Mouse (Mus musculus): ENCODE results near the gene Col7a1. TPM values are rescaled to one million over a fixed set of nuclear protein-coding genes. Genes with fewer than 3 reads are reported as not detected.

The Col7a1 gene
- polyA plus RNA-seq, 1 experiment from 2014 or later = 1.3 TPM

MicroRNAs within 50 kb of the gene (microRNA counts, 519-probe panel; counts per million panel counts)
- not detected for microRNA mmu-miR-711

Small RNAs within 50 kb of the gene (microRNA-seq; reads per million reads assigned to microRNA genes)
- not detected for gene Mir711

Other genes starting within 250 kb of the Col7a1 start
- 27.2 and 31.0 TPM in 2 replicates for gene Ip6k2, start 169.8 kb upstream of the Col7a1 start, polyA plus RNA-seq (2015; fragmentation: Nextera tagmentation; extraction: Ambion mirVana)
- gene Nckipsd, start 145.2 kb upstream of the Col7a1 start, polyA plus RNA-seq (2015; fragmentation: Nextera tagmentation; extraction: Ambion mirVana) = 10.0 and 14.5 TPM in 2 replicates
- gene Celsr3, start 127.3 kb upstream of the Col7a1 start, polyA plus RNA-seq (2015; fragmentation: Nextera tagmentation; extraction: Ambion mirVana) = 0.05 and 0.13 TPM in 2 replicates
- gene Slc26a6, start 100.3 kb upstream of the Col7a1 start, polyA plus RNA-seq (2015; fragmentation: Nextera tagmentation; extraction: Ambion mirVana) = 7.6 and 7.8 TPM in 2 replicates
- gene Tmem89, start 39.0 kb upstream of the Col7a1 start, polyA plus RNA-seq (2015; fragmentation: Nextera tagmentation; extraction: Ambion mirVana) = not detected in 2 replicates
- 1,117 and 1,144 TPM in 2 replicates for gene Uqcrc1, start 17.0 kb upstream of the Col7a1 start, polyA plus RNA-seq (2015; fragmentation: Nextera tagmentation; extraction: Ambion mirVana)
- not detected in 2 replicates for gene Ucn2, start 32.4 kb downstream of the Col7a1 start, polyA plus RNA-seq (2015; fragmentation: Nextera tagmentation; extraction: Ambion mirVana)
- gene Pfkfb4, start 38.2 kb downstream of the Col7a1 start, polyA plus RNA-seq (2015; fragmentation: Nextera tagmentation; extraction: Ambion mirVana) = 3.1 and 4.8 TPM in 2 replicates
- 75.4 and 84.5 TPM in 2 replicates for gene Shisa5, start 85.0 kb downstream of the Col7a1 start, polyA plus RNA-seq (2015; fragmentation: Nextera tagmentation; extraction: Ambion mirVana)
- gene Trex1, start 106.1 kb downstream of the Col7a1 start, polyA plus RNA-seq (2015; fragmentation: Nextera tagmentation; extraction: Ambion mirVana) = 12.5 and 14.5 TPM in 2 replicates
- gene Atrip, start 120.5 kb downstream of the Col7a1 start, polyA plus RNA-seq (2015; fragmentation: Nextera tagmentation; extraction: Ambion mirVana) = 15.6 and 17.3 TPM in 2 replicates
- gene Ccdc51, start 128.9 kb downstream of the Col7a1 start, polyA plus RNA-seq (2015; fragmentation: Nextera tagmentation; extraction: Ambion mirVana) = 14.7 and 15.9 TPM in 2 replicates
- gene Tma7, start 129.0 kb downstream of the Col7a1 start, polyA plus RNA-seq (2015; fragmentation: Nextera tagmentation; extraction: Ambion mirVana) = 414 and 431 TPM in 2 replicates
- gene Plxnb1, start 141.8 kb downstream of the Col7a1 start, polyA plus RNA-seq (2015; fragmentation: Nextera tagmentation; extraction: Ambion mirVana) = 7.8 and 8.8 TPM in 2 replicates
- gene Fbxw21, start 208.5 kb downstream of the Col7a1 start, polyA plus RNA-seq (2015; fragmentation: Nextera tagmentation; extraction: Ambion mirVana) = not detected in 2 replicates
- not detected in 2 replicates for gene Fbxw13, start 242.4 kb downstream of the Col7a1 start, polyA plus RNA-seq (2015; fragmentation: Nextera tagmentation; extraction: Ambion mirVana)

Measured in heart, embryonic 16.5 days (tissue).